Comparison of ENCODE assay signal across 13 mouse cellular contexts in genomic region chr2:29647808-29648207, GRCm38 (mm10). TPM values are rescaled to one million over a fixed set of nuclear protein-coding genes. Genes with fewer than 3 reads are reported as not detected.
DNase-seq lines count a peak whose midpoint lies in the region; ATAC-seq and TF ChIP-seq lines count a peak whose summit lies in the region.
"Had no signal": no experiment of that assay in that cellular context is flagged by ENCODE, and none has a peak within 500 bp of the region (broad histone marks: within the 10 kb centered on the region; RNA-seq: fewer than 3 reads in every experiment).

No protein-coding gene starts in this region.

- intact Hi-C loops in heart, adult 2 months (cut with DNase I): loop anchor here (2.0 kb wide), 1 partner anchor 15 kb away; no protein-coding TSS in a partner anchor
- intact Hi-C loops in heart, postnatal 25 days (cut with DNase I): loop anchor here (2.0 kb wide), 1 partner anchor 15 kb away; no protein-coding TSS in a partner anchor

- TF ChIP-seq POLR2A in heart, adult 2 months (IDR thresholded peaks at IDR 0.05; ENCODE audit: insufficient read depth, low read depth, low read length): no peak
- no peak for TF ChIP-seq POLR2A in myocyte (IDR thresholded peaks at IDR 0.05; ENCODE audit: insufficient read length, low read depth)

- no peaks in the 10 kb centered on the region for H3K27me3 ChIP-seq in heart, adult 2 months (ENCODE audit: control insufficient read depth, insufficient read depth, low read length)
- H3K27me3 ChIP-seq in myocyte (ENCODE audit: control insufficient read depth, insufficient read depth, insufficient read length): no peaks in the 10 kb centered on the region
- H3K27me3 ChIP-seq in hindbrain, embryonic 16.5 days (replicated peaks; ENCODE audit: control insufficient read depth, insufficient read depth, low read length): no peaks in the 10 kb centered on the region
- H3K27me3 ChIP-seq: embryonic facial prominence, embryonic 15.5 days had no signal

- H3K4me2 ChIP-seq in myocyte (ENCODE audit: low read depth): peak overlapping the region; percentile 30
- H3K4me2 ChIP-seq in hindbrain, embryonic 16.5 days (ENCODE audit: low read length): no peak overlapping the region
- H3K4me2 ChIP-seq: embryonic facial prominence, embryonic 15.5 days had no signal

- peaks cover 32% of the 10 kb centered on the region for H3K4me1 ChIP-seq in heart, adult 2 months (ENCODE audit: control insufficient read depth, insufficient read depth, low read length)
- H3K4me1 ChIP-seq in hindbrain, embryonic 16.5 days (ENCODE audit: control insufficient read depth, insufficient read depth, low read depth, low read length): peaks cover 1% of the 10 kb centered on the region; the same call in 1 of the 2 replicates

- H3K9ac ChIP-seq in heart, adult 2 months (ENCODE audit: low read depth, low read length): peak overlapping the region; percentile 7
- H3K9ac ChIP-seq in hindbrain, embryonic 16.5 days (ENCODE audit: low read depth, low read length): no peak overlapping the region
- H3K9ac ChIP-seq: embryonic facial prominence, embryonic 15.5 days; liver, postnatal 0 days had no signal

- H3K4me3 ChIP-seq in heart, adult 2 months: peak overlapping the region; percentile 64
- no peak overlapping the region for H3K4me3 ChIP-seq in myocyte
- H3K4me3 ChIP-seq in hindbrain, embryonic 16.5 days (ENCODE audit: low read length): no peak overlapping the region
- H3K4me3 ChIP-seq: embryonic facial prominence, embryonic 15.5 days had no signal

- peak; percentile 46; the same call in 1 of the 2 replicates for TF ChIP-seq EP300 in heart, adult 2 months (IDR thresholded peaks at IDR 0.05; ENCODE audit: insufficient read depth, low read depth, low read length)

- no peak overlapping the region for H3ac ChIP-seq in myocyte (ENCODE audit: control insufficient read depth, insufficient read length)

- no peak for ATAC-seq in hindbrain, embryonic 16.5 days
- ATAC-seq: hindbrain, postnatal 0 days; liver, postnatal 0 days had no signal

- no peaks in the 10 kb centered on the region for H3K9me3 ChIP-seq in hindbrain, embryonic 16.5 days (ENCODE audit: control insufficient read depth, low read length)
- H3K9me3 ChIP-seq: embryonic facial prominence, embryonic 15.5 days had no signal

- H3K36me3 ChIP-seq in heart, adult 2 months (ENCODE audit: control insufficient read depth, insufficient read depth, low read length): peaks cover 10% of the 10 kb centered on the region
- H3K36me3 ChIP-seq in myocyte (ENCODE audit: control insufficient read depth, insufficient read depth): no peaks in the 10 kb centered on the region
- no peaks in the 10 kb centered on the region for H3K36me3 ChIP-seq in hindbrain, embryonic 16.5 days (ENCODE audit: control insufficient read depth, insufficient read depth, low read length)
- H3K36me3 ChIP-seq: embryonic facial prominence, embryonic 15.5 days had no signal

- WGBS in heart, adult 2 months: 25% methylated on average over 7 of the region's 7 CpGs
- WGBS in hindbrain, embryonic 16.5 days: 73% methylated on average over 7 of the region's 7 CpGs

- peaks cover 10% of the 10 kb centered on the region for H3K79me2 ChIP-seq in heart, adult 2 months (replicated peaks; ENCODE audit: control insufficient read depth, insufficient read depth, low read length)
- H3K79me2 ChIP-seq in myocyte (ENCODE audit: control insufficient read depth, insufficient read depth): peaks cover 63% of the 10 kb centered on the region

- H3K27ac ChIP-seq in heart, adult 2 months: peak overlapping the region; percentile 90
- no peak overlapping the region for H3K27ac ChIP-seq in hindbrain, embryonic 16.5 days (ENCODE audit: low read depth, low read length)
- H3K27ac ChIP-seq: embryonic facial prominence, embryonic 15.5 days; hindbrain, postnatal 0 days had no signal

- TF ChIP-seq CTCF in heart, adult 2 months (IDR thresholded peaks at IDR 0.05): 0 out of 2 replicates have a peak, but pooled peaks have one; percentile 6

- DNase-seq in heart, adult 2 months: no peak
- DNase-seq in heart, postnatal 25 days (ENCODE audit: low spot score): no peak
- DNase-seq in brain, adult 2 months (ENCODE audit: low read depth, low spot score): peak; percentile 93
- DNase-seq in frontal cortex, postnatal 10 days (ENCODE audit: low spot score in 2 of 2): peak; percentile 48 to 76
- no peak for DNase-seq in kidney, postnatal 25 days
- no peak for DNase-seq in cerebellum, adult 9-11 months
- DNase-seq: adrenal gland, postnatal 36 days; heart, adult 18-20 months; liver, postnatal 0 days had no signal

TF ChIP-seq in myocyte, 11 proteins besides CTCF, POLR2A, EP300 and RAD21:
- no peak for TF ChIP-seq MAX (IDR thresholded peaks at IDR 0.05; ENCODE audit: low read depth)
- no peak for TF ChIP-seq E2F4 (IDR thresholded peaks at IDR 0.05; ENCODE audit: insufficient read depth)
- peak in 2 of 3 experiments; percentile 73 to 83 for TF ChIP-seq MYOG (IDR thresholded peaks at IDR 0.05; ENCODE audit: control insufficient read depth in 1 of 3, insufficient read depth in 1 of 3, insufficient read length in 2 of 3, low read depth in 2 of 3)
- no peak for TF ChIP-seq REST (IDR thresholded peaks at IDR 0.05; ENCODE audit: insufficient read depth, insufficient read length)
- TF ChIP-seq POLR2AphosphoS2 (IDR thresholded peaks at IDR 0.05; ENCODE audit: insufficient read length, low read depth): no peak
- no peak for TF ChIP-seq SRF (IDR thresholded peaks at IDR 0.05; ENCODE audit: control insufficient read depth, insufficient read length, low read depth)
- TF ChIP-seq MYOD1 (IDR thresholded peaks at IDR 0.05; ENCODE audit: control insufficient read depth in 1 of 3, insufficient read length in 2 of 3, low read depth in 2 of 3): peak; percentile 84 to 91 (median 87)
- peak; percentile 38 for TF ChIP-seq TCF3 (IDR thresholded peaks at IDR 0.05; ENCODE audit: insufficient read length, low read depth)
- no peak for TF ChIP-seq CEBPB (IDR thresholded peaks at IDR 0.05; ENCODE audit: insufficient read depth, poor library complexity, severe bottlenecking)
- TF ChIP-seq USF1 (IDR thresholded peaks at IDR 0.05; ENCODE audit: low read depth): peak; percentile 32
- TF ChIP-seq TCF12 (IDR thresholded peaks at IDR 0.05; ENCODE audit: insufficient read depth, poor library complexity, severe bottlenecking): peak; percentile 77
TF ChIP-seq in myocyte: peak in this region for 5.

RNA-seq across cellular contexts. Expression of gene Rapgef1, which starts 28.3 kb away (rescaled TPM):
- total RNA-seq in heart, adult 2 months (2021): 100 to 1,000 TPM in 1 of 2 experiments, 10 to 100 TPM in 1; 96.7 to 116 TPM
- 65.0 and 86.1 TPM in 2 replicates for polyA plus RNA-seq in heart, adult 2 months (2012; rRNA removed)
- total RNA-seq in heart, postnatal 25 days (2021): 10 to 100 TPM; 85.1 to 94.1 TPM
- 74.5 TPM for polyA plus RNA-seq in myocyte (2012; fragmentation: generic; extraction: Trizol)
- 14.8 and 18.6 TPM in 2 replicates for polyA plus RNA-seq in hindbrain, embryonic 16.5 days (2015; fragmentation: Nextera tagmentation; extraction: Ambion mirVana)

Comparison
In these comparisons a context has a peak if more than half of its experiments do, and no peak if none do; other contexts are left out.
1. DNase-seq: peak in brain, adult 2 months (single experiment) and frontal cortex, postnatal 10 days (2 of 2); none in heart, adult 2 months (0 of 2), heart, postnatal 25 days (single experiment), kidney, postnatal 25 days (0 of 2) and cerebellum, adult 9-11 months (single experiment).